Mouse (Mus musculus): ENCODE results near the gene Inka1. TPM values are rescaled to one million over a fixed set of nuclear protein-coding genes. Genes with fewer than 3 reads are reported as not detected.
A peak's percentile ranks its signal among the peaks of the same experiment; 100 is the strongest.

The Inka1 gene
- total RNA-seq, 2 experiments from 2014 or later: 18.6 to 18.7 TPM

DNA sequence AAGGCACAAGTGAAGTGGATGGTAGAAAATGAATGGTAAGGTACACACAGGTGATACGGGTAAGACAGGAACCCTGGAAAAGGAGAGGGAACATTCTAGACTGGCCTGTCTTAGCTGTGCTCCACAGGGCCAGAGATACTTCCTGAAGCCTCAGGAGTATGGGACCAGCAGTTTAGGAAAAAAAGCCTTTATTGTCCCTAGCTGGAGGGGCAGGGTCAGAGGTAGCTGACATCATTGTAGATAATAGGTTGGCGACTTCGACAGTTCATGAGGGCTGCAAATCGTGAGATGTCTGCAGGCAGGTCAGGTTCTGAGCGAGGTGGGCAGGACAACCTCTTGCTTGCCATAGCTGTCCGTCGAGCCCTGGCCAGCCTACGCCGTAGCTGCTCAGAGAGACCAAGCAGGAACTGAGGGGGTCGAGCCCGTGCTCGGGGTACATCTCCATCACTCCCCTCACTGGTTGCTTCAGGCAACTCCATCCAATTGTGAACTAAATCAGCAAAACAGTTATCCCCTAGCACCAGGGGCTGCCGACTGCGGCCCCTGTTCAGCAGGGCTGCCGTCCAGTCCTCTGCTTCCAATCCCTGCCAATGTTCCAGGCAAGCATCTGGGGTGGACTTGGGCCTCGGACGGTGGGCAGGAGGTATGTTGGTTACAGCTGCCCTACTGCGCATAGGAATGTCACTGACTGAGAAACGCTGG lies 1.5 kb downstream of the Inka1 start:
- no peak for DNase-seq

DNA sequence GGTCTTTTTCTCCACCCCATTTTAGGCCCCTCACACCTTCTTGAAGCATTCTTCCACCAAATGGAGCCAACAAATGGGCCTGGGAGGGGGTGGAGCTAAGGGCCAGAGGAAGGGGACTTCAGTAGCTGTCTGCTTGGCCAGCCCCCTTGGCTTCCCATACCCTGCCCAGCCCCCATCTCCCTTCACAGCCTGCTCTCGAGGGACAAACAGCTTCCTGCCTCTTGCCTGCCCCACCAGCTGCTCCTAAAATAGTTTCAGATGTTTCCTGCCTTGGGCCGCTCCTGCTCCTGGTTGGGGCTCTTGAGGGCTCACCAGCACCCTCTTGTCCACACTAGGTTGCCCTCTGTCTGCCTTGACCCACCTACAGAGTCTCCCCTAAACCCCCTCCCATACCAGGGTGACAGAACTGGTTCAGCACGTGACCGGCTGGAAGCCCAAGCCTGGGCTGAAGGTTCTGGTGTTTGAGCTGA lies 2.2 kb downstream of the Inka1 start:
- peak; percentile 78 for DNase-seq

DNA sequence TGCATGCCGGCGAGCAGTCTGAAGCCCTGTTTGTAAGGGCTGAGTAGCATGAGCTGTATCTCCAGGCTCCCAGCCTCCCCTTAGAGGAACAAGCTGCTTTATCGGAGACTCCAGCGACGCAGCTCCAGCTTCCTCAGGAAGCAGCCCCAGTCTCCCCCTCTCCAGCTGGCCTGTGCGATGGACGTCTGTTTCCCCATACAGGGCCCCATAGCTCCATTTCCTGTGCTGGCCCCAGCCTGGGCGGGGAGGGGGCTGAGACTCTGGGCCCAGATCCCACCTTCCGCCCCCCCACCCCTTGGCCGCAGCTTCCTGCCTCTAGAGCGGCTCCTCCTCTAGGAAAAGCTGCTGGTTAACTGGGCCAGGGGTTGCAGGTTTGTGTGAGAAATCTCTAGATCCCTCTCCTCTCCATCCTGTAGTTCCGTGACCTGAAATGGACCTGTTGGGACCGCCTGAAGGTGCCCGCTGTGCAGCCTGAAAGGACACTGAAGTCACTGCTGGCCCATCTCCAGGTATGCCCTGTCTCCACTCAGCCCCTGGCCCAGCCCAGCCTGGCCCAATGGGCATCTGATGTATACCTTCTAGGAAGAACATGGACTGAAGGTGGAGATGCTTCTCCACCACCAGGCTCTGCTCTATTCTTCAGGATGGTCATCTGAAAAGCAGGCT lies 2.9 kb downstream of the Inka1 start, which contains the start of gene Gm20661:
TSS of gene Gm20661 (plus strand) at position 378 of the 666 bp plus-strand sequence.
- peak; percentile 77 for DNase-seq

DNA sequence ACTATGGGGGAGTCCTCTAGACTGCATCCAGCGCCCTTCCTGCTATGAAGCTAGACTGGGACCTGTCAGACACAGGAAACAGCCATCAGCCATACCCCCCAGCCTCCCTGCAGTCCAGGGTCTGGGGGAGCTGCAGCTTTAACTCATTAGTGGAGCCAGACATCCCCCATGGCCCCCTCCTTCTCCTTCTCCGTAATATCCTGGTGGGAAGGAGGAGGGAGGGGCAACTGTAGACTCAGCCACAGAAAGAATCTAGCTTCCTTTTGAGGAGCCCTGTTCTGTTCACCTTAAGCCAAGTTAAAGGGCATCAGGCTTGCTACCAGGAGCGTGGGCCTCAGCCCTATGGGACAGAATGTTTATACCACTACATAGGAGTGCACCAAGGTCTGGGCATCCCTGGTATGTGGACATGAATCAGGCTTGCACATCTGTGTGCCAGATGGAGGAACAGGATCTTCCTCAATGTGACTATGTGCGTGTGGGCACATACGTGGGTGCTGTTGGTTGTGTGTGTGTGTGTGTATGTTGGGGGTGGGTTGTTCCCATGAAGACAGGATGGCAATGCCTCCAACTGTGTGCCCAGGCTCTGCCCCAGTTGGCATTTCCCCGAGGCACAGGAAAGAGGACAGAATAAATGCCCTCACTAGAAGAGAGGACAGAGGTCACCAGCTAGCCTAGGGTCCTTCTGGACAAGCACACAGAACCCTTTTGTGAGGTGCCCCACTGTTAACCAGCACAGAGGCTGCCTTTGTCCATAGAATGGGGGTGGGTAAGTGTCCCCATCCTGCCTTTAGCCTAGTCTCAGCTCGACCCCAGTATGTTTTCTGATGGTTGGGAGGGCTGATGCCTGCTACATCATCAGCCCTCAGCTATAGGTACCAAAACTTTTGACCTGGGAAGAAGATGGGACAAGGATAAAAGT lies 3.7 kb downstream of the Inka1 start:
- no peak for DNase-seq

DNA sequence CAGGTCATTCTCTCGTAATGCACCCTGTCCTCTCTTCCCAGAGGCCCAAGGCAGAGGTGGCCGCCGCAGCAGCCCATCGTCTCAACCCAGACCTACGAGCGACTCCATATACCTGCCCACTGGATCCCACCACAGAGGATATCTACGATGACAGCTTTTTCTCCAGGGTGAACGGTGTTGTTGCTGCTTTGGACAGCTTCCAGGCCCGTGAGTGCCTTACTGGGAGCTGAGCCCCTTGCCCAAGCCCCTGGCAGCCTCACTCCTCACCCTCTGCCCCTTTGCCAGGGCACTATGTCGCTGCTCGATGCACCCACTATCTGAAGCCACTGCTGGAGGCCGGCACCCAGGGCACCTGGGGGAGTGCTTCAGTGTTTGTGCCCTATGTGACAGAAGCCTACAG lies 6.9 kb downstream of the Inka1 start:
- no peak for DNase-seq

DNA sequence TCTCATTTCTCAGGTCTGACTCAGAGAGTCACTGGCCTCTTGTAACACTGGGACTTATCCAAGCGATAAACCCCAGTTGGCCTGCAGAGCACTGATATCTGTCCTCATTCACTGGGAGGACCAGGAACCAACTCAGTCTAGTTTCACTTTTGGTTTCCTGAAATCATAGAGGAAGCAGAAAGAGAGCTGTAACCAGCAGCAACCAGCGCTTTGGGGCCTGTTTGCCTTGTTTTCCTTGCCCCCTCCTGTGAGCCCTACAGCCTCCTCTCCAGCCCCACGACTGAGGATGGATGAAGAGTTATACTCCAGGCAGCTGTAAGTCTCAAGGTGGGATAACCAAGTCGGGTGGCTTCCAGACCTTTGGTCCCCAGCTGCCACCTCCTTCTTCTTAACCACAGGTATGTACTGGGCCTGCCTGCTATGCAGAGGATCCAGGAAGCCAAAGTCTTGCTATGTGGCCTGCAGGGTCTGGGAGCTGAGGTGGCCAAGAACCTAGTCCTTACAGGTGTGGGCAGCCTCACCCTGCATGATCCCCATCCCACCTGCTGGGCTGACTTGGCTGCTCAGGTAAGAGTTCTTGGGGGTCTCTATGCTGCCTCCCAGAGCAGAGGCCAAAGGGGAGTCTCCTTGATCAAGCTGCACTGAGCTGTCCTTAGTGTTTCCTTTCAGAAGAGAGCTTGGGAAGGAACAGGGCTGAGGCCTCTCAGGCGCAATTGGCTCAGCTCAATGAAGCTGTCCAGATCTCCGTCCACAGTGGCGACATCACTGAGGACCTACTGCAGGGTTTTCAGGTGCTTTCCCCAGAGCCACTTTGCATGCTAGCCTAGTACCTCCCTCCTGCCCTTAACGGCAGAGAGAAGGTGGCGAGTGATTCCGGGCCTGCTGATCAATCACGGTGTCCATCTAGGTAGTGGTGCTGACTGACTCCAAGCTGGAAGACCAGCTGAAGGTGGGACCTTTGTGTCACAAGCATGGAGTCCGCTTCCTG lies 10.0 kb downstream of the Inka1 start, which contains the start of gene Uba7:
TSS of gene Uba7 (plus strand) at position 107 of the 988 bp plus-strand sequence.
- DNase-seq: peak; percentile 43

DNA sequence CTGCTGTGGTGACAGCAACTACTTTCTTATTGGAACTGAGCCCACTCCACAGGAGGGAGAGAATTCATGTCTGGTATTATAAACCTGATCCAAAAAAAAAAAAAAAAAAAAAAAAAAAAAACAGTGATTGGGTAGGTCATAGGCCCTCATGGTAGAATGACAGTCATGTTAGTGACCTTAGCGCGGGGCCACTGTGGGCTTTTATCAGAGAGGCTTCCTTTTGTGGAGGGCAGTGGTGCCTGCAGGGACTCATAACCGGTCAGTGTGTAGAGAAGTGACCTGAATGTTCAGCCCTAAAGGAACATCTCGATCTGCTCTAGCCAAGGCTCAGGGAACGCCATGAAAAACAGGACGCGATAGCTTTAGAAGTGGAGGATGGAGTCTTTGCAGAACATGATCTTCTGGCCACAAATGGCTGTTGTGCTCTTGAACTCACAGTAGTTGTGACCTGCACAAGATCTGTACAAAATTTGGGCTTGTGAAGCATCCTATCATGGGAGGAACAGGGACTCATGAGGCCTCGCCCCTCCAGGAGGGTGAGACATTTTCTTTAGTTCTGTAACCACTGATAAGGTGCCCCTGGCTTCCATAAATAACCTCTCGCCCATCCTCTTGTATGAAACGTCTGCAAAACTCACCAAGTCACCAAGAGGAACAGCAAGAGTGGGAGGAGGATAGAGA lies 11.0 kb downstream of the Inka1 start:
- DNase-seq: no peak

DNA sequence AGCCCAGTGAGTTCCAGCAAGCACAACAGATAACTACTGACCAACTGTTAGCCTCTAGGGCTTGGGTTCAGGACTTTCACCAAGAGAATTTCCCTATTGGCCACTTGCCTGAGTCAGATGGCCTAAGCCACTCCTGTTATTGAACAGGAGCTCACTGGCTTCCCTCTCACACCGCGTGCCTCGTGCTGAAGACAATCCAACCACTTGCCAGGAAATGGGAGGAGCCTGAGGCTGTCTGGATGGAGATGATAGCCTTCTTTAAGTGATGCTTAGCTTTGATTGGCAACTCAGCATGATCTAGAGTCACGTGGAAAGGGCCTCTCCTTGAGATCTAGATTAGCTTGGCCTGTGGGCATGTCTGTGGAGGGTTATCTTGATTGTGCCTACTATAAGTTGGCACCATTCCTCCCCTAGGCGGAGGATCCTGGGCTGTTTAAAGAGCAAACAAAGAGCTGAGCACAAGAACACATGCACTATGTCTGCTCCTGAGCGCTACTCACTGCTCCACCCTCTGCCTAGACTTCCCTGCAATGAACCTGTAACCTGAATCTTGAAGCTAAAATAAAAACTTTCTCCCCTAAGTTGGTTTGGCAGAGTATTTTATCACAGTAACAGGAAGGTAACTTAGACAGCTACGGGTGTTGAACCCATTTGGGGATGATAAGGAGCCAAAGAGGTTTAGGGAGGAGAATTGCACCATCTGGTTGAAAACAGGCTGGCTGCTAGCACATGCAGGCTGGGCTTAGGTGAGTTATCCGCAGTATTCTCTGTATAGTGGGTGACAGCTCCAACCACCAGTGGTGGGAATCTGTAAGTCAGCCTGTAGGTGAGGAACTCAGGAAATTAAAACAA lies 13.8 kb downstream of the Inka1 start:
- DNase-seq: no peak

DNA sequence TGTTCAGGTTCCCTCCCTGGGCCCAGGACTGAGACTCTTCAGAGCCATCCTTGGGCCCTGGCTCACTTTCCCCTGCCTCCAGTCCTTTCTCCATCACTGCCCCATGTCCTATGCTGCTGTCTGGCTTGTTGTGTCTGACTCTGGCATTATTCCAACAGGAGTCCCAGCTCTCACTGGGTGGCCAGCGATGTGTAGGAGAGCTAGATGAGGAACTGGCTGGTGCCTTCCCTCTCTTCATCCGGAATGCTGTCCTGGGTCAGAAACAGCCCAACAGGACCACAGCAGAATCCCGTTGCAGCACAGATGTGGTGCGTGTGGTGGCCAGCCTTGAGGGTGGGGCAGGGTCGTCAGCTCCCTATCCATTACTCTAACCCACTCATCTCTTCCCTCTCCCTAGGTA lies 15.4 kb downstream of the Inka1 start:
- DNase-seq: no peak

DNA sequence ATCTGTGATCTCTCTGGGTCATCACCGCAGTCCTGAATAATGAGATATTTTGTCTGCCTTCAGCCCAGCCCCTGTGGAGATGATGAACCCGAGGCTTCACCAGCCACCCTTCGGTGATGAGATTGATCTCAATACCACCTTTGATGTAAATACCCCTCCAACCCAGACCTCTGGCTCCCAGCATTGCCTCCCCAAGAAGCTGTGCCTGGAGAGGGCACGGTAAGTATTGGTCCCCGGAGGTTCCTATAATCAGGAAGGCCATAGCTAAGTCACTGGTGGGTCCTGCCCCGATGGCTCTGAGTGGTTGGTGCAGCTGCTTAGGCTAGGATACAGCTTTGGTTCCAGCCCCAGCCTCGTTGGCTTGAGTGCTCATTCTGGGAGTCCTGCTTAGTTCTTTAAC lies 17.1 kb downstream of the Inka1 start:
- DNase-seq: no peak

DNA sequence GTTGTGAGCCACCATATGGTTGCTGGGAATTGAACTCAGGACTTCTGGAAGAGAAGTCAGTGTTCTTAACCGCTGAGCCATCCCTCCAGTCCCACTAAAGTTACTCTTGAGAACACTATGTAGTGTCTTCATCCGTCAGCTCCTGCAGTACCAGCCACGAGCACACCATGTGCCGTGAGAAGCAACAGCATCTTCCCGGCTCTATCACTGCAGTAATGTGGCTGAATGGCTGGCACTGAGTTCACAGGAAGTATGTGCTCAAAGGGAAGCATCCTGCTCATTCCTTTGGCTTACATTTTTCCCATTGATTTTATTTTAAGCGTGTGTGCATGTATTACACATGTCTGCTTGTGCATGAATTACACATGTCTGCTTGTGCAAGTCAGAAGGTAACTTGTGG lies 18.2 kb downstream of the Inka1 start:
- DNase-seq: no peak

DNA sequence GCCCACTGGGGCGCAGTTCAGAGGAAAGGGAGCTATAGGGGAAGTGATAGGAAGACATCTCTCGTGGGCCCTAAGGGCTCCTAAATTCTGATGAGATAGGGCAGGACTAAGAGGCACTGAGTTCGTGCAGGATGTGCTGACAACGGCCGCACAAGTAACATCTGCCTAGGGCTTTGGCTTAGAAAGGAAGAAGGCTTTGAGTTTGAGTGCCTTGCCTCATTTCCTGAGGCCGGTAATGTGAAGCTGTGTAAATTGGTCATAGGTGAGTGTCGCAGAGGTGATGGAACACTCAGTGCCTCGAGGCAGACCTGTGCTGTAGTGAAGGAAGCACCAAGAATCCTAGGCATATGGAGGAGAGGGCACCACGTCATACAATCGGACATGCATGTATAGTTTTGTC lies 19.0 kb downstream of the Inka1 start:
- no peak for DNase-seq

DNA sequence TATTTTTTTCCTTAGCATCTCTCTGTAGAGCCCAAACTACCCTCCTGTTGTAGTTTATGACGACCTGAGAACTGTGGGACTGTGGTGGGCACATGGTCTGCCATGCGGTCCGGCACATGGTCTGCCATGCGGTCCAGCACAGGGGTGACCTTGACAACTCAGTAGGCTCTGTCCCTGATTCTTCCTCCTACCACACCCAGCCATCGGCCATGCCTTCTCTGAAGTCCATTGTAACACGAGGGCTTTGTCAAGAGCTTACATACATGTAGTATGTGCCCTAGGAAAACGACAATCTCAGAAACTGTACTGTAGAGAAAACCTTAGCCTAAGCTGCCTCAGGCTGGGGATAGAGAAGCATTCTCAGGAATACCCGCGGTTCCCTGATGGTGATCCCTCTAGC lies 21.0 kb downstream of the Inka1 start:
- no peak for DNase-seq

DNA sequence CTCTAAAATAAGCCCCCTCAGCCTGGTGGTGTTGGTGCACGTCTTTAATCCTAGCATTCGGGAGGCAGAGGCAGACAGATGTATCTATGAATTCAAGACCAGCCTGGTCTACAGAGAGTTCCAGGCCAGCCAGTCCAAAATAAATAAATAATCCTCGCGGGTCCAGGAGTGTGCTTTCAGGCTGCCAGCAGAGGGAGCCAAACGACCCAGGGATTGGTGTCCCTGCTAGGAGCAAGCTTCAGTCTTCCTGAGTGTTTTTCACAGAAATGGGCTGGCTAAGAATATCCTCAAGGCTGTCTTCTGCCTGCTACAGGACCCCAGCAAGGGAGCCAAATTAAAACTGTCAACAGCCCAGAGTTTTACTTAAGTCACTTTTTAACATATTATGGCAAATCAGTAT lies 22.0 kb downstream of the Inka1 start:
- DNase-seq: peak; percentile 93

DNA sequence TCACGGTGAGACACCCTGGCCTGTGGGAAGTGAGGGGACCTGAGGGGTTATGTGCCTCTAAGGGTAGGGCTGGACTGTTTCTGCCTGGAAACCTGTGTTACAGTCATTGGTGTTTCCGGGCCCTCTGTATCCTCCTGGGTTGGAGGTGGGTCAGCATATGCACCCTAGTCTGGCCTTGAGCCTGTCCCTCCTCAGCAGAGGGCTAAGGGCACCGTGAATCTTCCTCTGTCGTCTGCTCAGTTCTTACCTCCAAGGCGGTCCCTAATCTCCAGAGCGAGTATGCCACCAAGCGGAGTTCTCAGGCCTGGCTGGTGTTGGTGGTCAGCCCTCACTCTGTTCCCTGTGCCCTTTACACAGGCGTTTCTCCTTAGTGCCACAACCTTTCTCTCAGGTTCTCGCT lies 22.8 kb downstream of the Inka1 start:
- DNase-seq: no peak

DNA sequence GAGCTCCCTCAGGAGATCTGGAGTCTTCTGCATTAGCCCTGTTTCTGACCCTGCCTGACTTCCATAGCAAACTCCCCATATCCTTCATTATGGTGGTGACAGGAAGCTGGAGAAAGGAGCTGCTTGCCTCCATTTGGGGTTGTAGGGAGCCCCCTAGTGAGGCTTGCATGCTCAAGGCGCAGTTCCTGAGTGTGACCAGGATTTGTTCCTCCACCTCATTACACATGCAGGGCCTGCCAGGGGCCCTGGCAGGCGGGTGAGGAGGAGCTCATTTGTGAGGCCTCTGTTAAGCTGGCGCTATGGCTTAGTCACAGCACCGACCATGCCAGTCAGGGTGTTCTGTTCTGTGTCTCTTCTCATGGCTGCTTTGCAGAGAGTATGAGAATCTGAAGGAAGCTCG lies 23.8 kb downstream of the Inka1 start:
- DNase-seq: peak; percentile 47

DNA sequence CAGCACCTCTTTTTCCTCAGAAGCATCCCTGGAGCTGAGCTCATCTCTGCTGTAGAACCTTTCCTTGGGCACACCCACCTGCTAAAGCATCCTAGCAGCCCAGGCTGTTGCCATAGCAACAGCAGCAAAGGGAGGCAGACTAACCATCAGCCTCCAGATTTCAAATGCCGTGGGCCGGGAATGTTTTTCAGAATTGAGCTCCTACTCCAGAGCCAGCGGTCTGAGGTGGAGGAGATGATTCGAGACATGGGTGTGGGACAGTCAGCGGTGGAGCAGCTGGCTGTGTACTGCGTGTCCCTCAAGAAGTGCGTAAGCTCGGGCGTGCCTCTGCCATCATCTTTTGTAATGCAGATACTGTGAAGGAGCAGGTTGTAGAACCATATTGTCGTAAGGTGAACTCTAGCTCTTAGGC lies 24.3 kb downstream of the Inka1 start:
- no peak for DNase-seq

DNA sequence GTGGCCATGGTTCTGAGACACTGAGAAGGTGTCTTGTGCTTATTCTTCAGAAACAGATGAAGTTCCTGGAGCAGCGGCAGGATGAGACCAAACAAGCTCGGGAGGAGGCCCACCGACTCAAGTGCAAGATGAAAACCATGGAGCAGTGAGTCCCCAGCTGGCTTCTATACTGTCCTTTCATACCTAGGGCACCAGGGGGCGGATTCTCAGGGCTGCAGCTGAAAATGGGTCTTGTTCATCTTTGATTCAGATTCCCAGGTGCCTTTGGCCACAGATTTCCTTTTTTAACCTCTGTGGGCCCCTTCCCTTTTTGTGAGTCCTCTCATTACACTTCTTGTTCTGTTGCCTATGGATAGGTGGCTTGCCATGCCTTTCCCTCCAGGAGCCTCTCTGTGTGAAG lies 24.8 kb downstream of the Inka1 start:
- no peak for DNase-seq

DNA sequence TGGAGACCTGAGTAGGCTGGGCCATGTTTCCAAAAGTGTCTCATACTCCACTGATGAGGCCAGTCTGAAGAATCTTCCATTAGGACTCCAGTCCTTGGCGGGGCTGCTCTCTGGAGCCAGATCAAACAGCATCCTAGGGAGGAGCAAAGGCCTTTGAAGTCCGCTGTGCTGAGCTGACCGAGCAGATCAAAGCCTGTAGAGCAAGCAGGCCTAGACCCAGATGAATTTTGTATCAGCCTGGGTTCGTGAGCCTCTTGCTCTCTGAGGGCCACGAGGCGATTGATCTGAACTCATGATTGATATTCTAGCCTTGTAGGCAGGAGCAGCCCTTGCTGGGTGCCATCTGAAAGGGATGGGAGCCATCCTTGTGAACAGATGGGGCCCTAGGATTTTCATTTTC lies 25.8 kb downstream of the Inka1 start:
- peak; percentile 57 for DNase-seq

DNA sequence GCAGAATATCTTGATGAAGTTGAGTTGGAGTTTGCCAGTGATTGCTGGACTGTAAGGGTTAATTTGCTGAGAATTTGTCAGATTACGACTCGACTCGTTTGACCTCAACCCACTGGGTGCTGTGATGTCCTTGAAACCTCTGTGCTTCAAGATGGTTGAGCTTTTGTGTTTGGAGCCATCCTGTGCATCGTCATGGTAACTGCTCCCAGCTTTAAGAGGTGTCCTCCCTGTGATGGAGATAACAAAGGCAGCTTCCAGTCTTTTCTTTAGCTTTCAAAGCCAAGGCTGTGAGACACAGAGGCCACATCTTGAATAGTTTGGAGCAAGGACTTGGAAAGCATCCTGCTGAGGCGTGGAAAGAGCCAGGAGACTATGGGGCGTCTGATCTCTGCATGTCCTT lies 28.5 kb downstream of the Inka1 start:
- no peak for DNase-seq
